ENCODE assay signal across 10 mouse cellular contexts in genomic region chr6:40434697-40435096, GRCm38 (mm10). TPM values are rescaled to one million over a fixed set of nuclear protein-coding genes. Genes with fewer than 3 reads are reported as not detected.
DNase-seq lines count a peak whose midpoint lies in the region; ATAC-seq and TF ChIP-seq lines count a peak whose summit lies in the region.
"Had no signal": no experiment of that assay in that cellular context is flagged by ENCODE, and none has a peak within 500 bp of the region (broad histone marks: within the 10 kb centered on the region; RNA-seq: fewer than 3 reads in every experiment).

No protein-coding gene starts in this region.

- intact Hi-C loops in heart, postnatal 10 days (cut with DNase I): no loop called here
- intact Hi-C loops in gastrocnemius, postnatal 14 days (cut with DNase I; ENCODE audit: low total_unique reads): no loop called here

- H3K9ac ChIP-seq in heart, embryonic 13.5 days: peak overlapping the region; percentile 90
- peak overlapping the region; percentile 90 for H3K9ac ChIP-seq in forebrain, embryonic 15.5 days (replicated peaks)
- peak overlapping the region; percentile 83 for H3K9ac ChIP-seq in liver, postnatal 0 days (replicated peaks)

- H3K36me3 ChIP-seq in heart, embryonic 13.5 days: no peaks in the 10 kb centered on the region
- H3K36me3 ChIP-seq in forebrain, embryonic 15.5 days: no peaks in the 10 kb centered on the region
- H3K36me3 ChIP-seq in liver, postnatal 0 days (replicated peaks; ENCODE audit: insufficient read depth, low read length): no peaks in the 10 kb centered on the region

- H3K27me3 ChIP-seq in heart, embryonic 13.5 days (replicated peaks): peaks cover 30% of the 10 kb centered on the region
- H3K27me3 ChIP-seq in forebrain, embryonic 15.5 days: no peaks in the 10 kb centered on the region
- peaks cover 6% of the 10 kb centered on the region; the same call in 1 of the 2 replicates for H3K27me3 ChIP-seq in liver, postnatal 0 days (ENCODE audit: insufficient read depth, low read length)

- WGBS in heart, embryonic 13.5 days: 16% methylated on average over 7 of the region's 7 CpGs
- WGBS in forebrain, embryonic 15.5 days: 9% methylated on average over 7 of the region's 7 CpGs
- 28% methylated on average over 7 of the region's 7 CpGs for WGBS in liver, postnatal 0 days (ENCODE audit: insufficient replicate concordance)

- H3K4me3 ChIP-seq in heart, embryonic 13.5 days: peak overlapping the region; percentile 86
- peak overlapping the region; percentile 71 for H3K4me3 ChIP-seq in forebrain, embryonic 15.5 days
- peak overlapping the region; percentile 82 for H3K4me3 ChIP-seq in liver, postnatal 0 days (ENCODE audit: low read depth, low read length)

- peak overlapping the region; percentile 87 for H3K4me2 ChIP-seq in heart, embryonic 13.5 days
- peak overlapping the region; percentile 78 for H3K4me2 ChIP-seq in forebrain, embryonic 15.5 days (replicated peaks)
- H3K4me2 ChIP-seq in liver, postnatal 0 days (ENCODE audit: low read depth, low read length): peak overlapping the region; percentile 91

- ATAC-seq in heart, embryonic 13.5 days (ENCODE audit: extremely low read depth, insufficient number of reproducible peaks, low FRiP score, low TSS enrichment): no peak
- ATAC-seq in forebrain, embryonic 15.5 days (replicated peaks): no peak
- no peak for ATAC-seq in liver, postnatal 0 days
- ATAC-seq in frontal cortex, adult (ENCODE audit: low TSS enrichment): no peak; the same call in 1 of the 2 replicates

- H3K27ac ChIP-seq in heart, embryonic 13.5 days (replicated peaks): no peak overlapping the region
- H3K27ac ChIP-seq in forebrain, embryonic 15.5 days (replicated peaks): peak overlapping the region; percentile 97
- H3K27ac ChIP-seq in liver, postnatal 0 days (ENCODE audit: low read depth): no peak overlapping the region

- no peaks in the 10 kb centered on the region for H3K9me3 ChIP-seq in heart, embryonic 13.5 days
- H3K9me3 ChIP-seq in forebrain, embryonic 15.5 days: no peaks in the 10 kb centered on the region
- no peaks in the 10 kb centered on the region for H3K9me3 ChIP-seq in liver, postnatal 0 days (ENCODE audit: low read length)

- DNase-seq in heart, postnatal 10 days: no peak
- DNase-seq in ES-CJ7 (ENCODE audit: low read depth, low spot score): peak; percentile 17
- DNase-seq in liver, postnatal 0 days: no peak
- no peak for DNase-seq in gastrocnemius, postnatal 14 days
- no peak for DNase-seq in spleen, postnatal 36 days (ENCODE audit: low spot score in 2 of 2)

- TF ChIP-seq EP300 in liver, postnatal 0 days (IDR thresholded peaks at IDR 0.05; ENCODE audit: low read depth): no peak

- no peak for TF ChIP-seq CTCF in liver, postnatal 0 days (IDR thresholded peaks at IDR 0.05; ENCODE audit: low read depth)

- peaks cover 10% of the 10 kb centered on the region; the same call in 1 of the 2 replicates for H3K4me1 ChIP-seq in heart, embryonic 13.5 days
- H3K4me1 ChIP-seq in forebrain, embryonic 15.5 days: peaks cover 77% of the 10 kb centered on the region
- H3K4me1 ChIP-seq in liver, postnatal 0 days (ENCODE audit: insufficient read depth): peaks cover 35% of the 10 kb centered on the region

RNA-seq across cellular contexts. Expression of gene E330009J07Rik, which starts 1.2 kb away (rescaled TPM):
- polyA plus RNA-seq in heart, embryonic 13.5 days (2015; fragmentation: Nextera tagmentation; extraction: Ambion mirVana): 3.1 and 3.2 TPM in 2 replicates
- total RNA-seq in heart, postnatal 10 days (2021): 1 to 10 TPM; 3.0 to 4.4 TPM
- polyA plus RNA-seq in forebrain, embryonic 15.5 days (2015; fragmentation: Nextera tagmentation; extraction: Ambion mirVana): 52.5 and 53.8 TPM in 2 replicates
- 2.4 and 5.0 TPM in 2 replicates for polyA plus RNA-seq in liver, postnatal 0 days (2015; fragmentation: Nextera tagmentation; extraction: Ambion mirVana)
- 1 to 10 TPM; 1.8 to 2.0 TPM for total RNA-seq in gastrocnemius, postnatal 14 days (2021)
- polyA plus RNA-seq: erythroblast, embryonic 14.5 days had no signal

RNA-seq across cellular contexts. Expression of gene Wee2, which starts 4.2 kb away (rescaled TPM):
- not detected in 2 replicates for polyA plus RNA-seq in heart, embryonic 13.5 days (2015; fragmentation: Nextera tagmentation; extraction: Ambion mirVana)
- total RNA-seq in heart, postnatal 10 days (2021): not detected
- 0.09 and 0.17 TPM in 2 replicates for polyA plus RNA-seq in forebrain, embryonic 15.5 days (2015; fragmentation: Nextera tagmentation; extraction: Ambion mirVana)
- not detected in 2 replicates for polyA plus RNA-seq in liver, postnatal 0 days (2015; fragmentation: Nextera tagmentation; extraction: Ambion mirVana)
- not detected for total RNA-seq in gastrocnemius, postnatal 14 days (2021)
- total RNA-seq: neutrophil, adult 5-6 weeks had no signal
- polyA plus RNA-seq: erythroblast, embryonic 14.5 days had no signal

RNA-seq across cellular contexts. Expression of gene Ssbp1, which starts 36.5 kb away (rescaled TPM):
- polyA plus RNA-seq in heart, embryonic 13.5 days (2015; fragmentation: Nextera tagmentation; extraction: Ambion mirVana): 94.1 and 112 TPM in 2 replicates
- 10 to 100 TPM; 35.6 to 38.0 TPM for total RNA-seq in heart, postnatal 10 days (2021)
- polyA plus RNA-seq in forebrain, embryonic 15.5 days (2015; fragmentation: Nextera tagmentation; extraction: Ambion mirVana): 131 and 139 TPM in 2 replicates
- 62.5 and 65.1 TPM in 2 replicates for polyA plus RNA-seq in liver, postnatal 0 days (2015; fragmentation: Nextera tagmentation; extraction: Ambion mirVana)
- total RNA-seq in gastrocnemius, postnatal 14 days (2021): 10 to 100 TPM; 26.4 to 28.9 TPM

RNA-seq across cellular contexts. Expression of gene Tas2r137, which starts 56.3 kb away (rescaled TPM):
- polyA plus RNA-seq in heart, embryonic 13.5 days (2015; fragmentation: Nextera tagmentation; extraction: Ambion mirVana): not detected in 2 replicates
- not detected for total RNA-seq in heart, postnatal 10 days (2021)
- polyA plus RNA-seq in forebrain, embryonic 15.5 days (2015; fragmentation: Nextera tagmentation; extraction: Ambion mirVana): not detected in 2 replicates
- polyA plus RNA-seq in liver, postnatal 0 days (2015; fragmentation: Nextera tagmentation; extraction: Ambion mirVana): not detected in 2 replicates
- not detected for total RNA-seq in gastrocnemius, postnatal 14 days (2021)
- polyA plus RNA-seq: erythroblast, embryonic 14.5 days had no signal

RNA-seq across cellular contexts. Expression of gene Tas2r108, which starts 58.6 kb away (rescaled TPM):
- polyA plus RNA-seq in heart, embryonic 13.5 days (2015; fragmentation: Nextera tagmentation; extraction: Ambion mirVana): not detected in 2 replicates
- not detected for total RNA-seq in heart, postnatal 10 days (2021)
- not detected in 2 replicates for polyA plus RNA-seq in forebrain, embryonic 15.5 days (2015; fragmentation: Nextera tagmentation; extraction: Ambion mirVana)
- polyA plus RNA-seq in liver, postnatal 0 days (2015; fragmentation: Nextera tagmentation; extraction: Ambion mirVana): not detected in 2 replicates
- total RNA-seq in gastrocnemius, postnatal 14 days (2021): not detected
- total RNA-seq: neutrophil, adult 5-6 weeks had no signal
- polyA plus RNA-seq: erythroblast, embryonic 14.5 days had no signal
